Mouse (Mus musculus) heart, adult 9 months (tissue): ENCODE measurements around the gene Nol3.
"Not testable (repeated sequence)": the region's sequence is repeated elsewhere in the genome, so short reads cannot be mapped to it uniquely, and the experiment has no call there.

Source experiments
- DNase-seq, 2 experiments: peaks; one replicate each; pipeline ENCODE4 v3.0.0; 2022; ENCODE audit warnings: low spot score in 2 of 2

Nol3 gene

DNA sequence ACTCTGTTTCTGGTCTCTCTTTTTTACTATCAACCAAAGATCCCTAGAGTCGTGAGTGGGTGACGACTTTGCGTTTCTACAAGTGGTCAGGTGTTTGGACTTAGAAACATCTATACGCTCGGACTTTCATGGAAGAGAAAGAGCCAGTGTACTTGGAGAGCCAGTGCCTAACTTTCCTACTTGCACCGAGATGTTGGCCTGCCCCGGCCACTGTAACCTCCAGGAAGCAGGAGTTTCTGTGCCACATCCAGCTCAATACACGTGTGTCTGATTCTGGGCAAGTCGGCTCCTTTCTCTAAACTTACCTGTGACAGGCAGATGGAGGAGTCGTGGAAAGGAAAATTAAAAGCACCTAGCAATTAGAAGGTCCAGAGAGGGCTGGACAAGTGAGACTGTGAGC is at the start of gene Nol3:
Nol3 (plus strand) TSS at position 301 of the 400 bp plus-strand sequence.
- DNase-seq: no peak

GRCm38 (mm10) chr8:105231503-105232320 is 44.2 kb upstream of the Nol3 start:
- DNase-seq: no peak

GRCm38 (mm10) chr8:105232321-105232693 is 43.6 kb upstream of the Nol3 start:
- not testable (repeated sequence) for DNase-seq

DNA sequence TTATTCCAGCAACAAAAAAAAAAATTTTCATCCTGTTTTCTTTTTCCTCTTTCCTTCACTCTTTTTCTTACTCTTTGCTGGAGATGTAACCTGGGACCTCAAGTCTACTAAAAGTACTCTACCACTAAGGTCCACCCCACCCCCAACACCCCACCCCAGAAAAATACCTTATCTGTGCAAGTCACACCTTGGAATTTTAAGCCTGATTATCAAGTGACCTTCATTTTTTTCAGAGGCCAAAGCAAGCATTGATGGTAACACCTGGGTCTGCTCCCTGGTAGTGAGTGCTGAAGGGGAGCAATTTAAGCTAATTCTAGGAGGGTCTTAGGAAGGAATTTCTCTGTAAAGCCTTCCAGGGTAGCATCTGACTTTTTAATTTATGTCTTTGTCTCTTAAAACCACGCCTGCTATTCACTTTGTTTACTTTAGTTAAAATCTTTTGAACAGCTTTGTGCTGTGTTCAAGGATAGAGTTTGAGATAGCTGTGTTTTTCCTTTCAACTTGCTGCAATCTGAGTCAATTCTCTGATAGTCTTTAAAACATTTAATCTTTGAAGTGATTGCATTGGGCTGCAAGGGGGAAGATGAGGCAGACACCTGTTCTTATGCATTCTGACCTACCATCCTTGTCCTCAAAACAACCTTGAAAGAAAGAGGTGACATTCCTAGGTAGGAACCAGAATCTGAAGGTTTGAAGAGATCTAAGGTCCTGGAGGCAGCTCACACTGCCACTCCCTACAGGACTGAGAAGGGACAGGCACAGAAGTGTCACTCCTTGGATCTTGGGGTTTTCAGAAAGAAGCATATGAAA is 42.6 kb upstream of the Nol3 start:
- no peak for DNase-seq

DNA sequence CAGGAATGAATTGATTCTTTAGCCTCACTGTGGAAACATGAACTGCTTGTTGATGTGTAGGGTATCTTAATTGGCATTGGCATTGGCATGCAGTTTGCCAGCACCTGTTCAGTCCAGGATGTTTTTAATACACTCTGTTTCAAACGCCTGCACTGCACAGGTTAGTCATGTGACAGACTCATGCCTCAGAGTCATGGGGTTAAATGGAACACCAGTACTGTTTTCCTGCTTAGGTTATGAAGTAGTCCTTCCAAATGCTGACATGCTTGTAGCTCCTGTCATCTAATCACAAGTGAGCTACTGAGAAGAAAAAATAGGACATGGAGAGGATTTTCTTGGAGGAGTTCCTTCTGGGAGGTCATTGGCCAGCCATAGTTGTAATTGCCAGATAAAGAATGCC is 40.7 kb upstream of the Nol3 start:
- DNase-seq: no peak

GRCm38 (mm10) chr8:105237442-105238142 is 38.3 kb upstream of the Nol3 start:
- DNase-seq: no peak

- DNase-seq: no peak
Measured at GRCm38 (mm10) chr8:105241016-105241415, 34.9 kb upstream of the Nol3 start.

DNA sequence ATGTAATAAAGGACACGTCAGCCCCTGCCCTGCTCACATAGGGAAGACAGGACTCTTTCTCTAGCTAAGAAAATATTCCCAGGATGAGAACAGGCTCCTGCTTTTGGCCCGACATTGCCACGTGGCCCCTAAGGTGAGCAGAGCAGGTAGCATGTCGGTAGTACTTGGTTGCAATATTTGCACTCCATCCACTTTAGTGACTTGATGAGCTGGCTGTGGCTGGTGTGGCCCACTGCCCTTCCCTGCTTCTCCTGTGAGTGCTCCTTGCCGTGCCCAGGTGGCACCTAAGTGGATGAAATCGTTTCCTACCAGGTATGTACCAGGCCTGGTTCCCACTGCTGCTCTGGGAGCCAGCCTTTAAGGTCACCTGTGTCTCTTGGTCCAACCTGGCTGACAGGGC is 24.0 kb upstream of the Nol3 start:
- DNase-seq: no peak

DNA sequence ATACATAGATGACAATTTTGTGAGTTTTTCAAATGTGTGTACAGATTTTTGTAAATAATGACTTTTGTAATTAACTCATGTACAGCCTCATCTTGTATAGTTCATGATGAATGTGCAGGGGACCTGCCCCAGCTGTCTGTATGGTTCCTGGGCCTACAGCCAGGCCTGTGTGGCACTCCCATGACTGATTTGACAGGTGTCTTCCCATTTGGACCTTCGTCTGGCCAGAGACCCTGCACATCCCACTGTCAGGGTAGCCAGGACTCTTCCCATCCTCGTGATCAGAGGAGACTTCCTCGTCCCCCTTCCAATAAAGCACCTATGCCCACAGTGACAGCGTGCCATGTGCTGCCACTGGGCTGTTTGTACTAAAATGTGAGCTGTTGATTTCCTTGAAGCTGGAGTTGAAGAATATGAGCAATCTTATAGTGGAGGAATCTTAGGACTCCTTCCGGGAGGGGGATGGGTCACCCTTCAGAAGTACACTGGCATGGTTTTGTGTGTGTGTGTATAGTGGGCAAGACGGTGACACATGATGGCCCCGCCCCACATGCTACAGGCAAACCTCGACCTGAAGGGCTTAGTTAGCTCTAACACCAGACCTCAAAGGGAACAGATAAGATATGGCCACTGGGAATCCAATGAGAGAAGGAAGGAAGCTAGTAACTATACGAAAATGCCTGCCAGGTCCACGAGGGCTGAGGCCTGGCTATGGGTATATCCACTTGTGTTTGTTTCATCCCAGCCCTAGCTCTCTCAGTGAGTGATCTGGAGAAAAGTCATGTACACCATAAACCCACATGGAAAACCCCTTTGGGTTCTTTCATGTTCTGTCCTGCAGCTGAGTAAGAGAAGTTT is 23.0 kb upstream of the Nol3 start:
- DNase-seq: no peak

- no peak for DNase-seq
Measured at GRCm38 (mm10) chr8:105253766-105254151, 22.2 kb upstream of the Nol3 start.

DNA sequence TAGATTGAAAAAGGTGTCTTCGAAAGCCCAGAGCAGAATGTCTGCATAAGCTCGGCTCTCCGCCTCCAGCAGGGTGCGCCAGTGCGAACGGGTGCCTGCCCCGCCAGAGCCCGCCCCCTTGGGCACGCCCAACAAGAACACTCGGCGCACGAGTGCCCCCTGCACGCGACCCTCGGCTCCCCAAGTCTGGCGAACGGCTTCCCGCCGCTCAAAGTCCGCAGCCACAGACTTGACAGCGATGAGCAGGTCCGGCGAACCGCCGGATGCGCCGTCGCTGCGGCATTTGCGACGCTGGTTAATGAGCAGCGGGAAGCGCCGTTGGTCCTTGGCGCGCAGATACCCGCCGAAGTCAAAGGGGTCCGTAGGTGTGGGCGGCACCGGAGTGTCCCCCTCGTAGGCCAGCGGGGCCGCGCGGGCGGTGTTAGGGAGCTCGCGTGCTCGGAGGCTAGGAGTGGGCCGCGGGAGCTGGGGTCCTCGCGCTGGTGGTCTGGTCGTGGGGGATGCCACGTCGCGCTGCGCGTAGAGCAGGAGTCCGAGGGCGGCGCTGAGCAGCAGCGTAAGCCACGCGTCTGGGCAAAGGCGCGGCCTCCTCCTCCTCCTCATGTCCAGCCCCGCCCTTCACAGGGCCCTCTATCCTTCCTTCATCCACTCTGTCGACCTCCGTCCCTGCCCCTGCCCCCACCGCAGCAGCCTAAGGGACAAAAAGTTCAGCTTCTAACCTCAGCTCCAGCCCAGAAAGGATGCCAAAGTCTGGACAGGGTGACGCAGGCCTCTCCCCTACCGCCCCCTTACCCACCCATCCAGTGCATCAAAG is 21.6 kb upstream of the Nol3 start:
- peak; percentile 79 to 86 for DNase-seq

GRCm38 (mm10) chr8:105254966-105255350 is 21.0 kb upstream of the Nol3 start, which contains the start of gene B3gnt9:
TSS of gene B3gnt9 (minus strand) at chr8:105255153.
- peak; percentile 85 to 88 for DNase-seq

DNA sequence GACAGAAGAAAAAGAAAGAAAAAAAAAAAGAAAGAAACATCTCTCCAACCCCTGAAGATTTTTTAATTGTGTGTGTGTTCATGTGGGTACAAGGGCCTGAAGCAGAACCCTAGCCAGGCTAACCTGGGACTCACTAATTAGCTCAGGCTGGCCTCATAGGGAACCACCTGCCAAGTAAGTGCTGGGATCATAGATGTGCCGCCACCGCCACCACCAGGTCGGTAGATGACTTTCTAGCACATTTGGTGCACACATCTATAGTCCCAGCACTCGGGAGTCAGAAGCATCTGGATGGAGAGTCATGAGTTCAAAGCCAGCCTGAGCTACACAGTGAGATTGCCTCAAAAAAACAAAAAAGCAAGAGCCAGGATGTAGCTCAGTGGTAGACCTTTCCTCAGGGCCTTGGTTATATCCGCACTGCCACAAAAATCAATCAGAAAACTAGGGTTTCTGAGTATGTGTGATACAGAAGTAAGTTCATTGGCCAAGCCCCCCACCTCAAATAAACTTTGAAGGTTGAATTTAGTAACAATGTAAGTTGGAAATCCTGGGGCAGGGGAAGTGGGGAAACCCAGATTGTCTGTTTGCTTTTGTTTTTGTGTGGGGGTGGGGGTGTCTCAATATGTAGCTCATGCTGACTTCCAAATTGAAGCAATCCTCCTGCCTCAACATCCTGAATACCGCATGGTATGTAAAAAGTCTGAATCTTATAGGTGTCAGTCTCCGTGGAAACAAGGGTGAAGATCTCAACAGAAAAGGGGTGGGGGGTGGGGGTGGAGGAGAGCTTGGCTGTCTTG is 18.4 kb upstream of the Nol3 start:
- no peak for DNase-seq

- DNase-seq: no peak
Measured at GRCm38 (mm10) chr8:105258911-105259720, 16.8 kb upstream of the Nol3 start.

- peak in 1 of 2 experiments; percentile 54 for DNase-seq
Measured at GRCm38 (mm10) chr8:105259721-105260320, 16.1 kb upstream of the Nol3 start.

GRCm38 (mm10) chr8:105260371-105261099 is 15.4 kb upstream of the Nol3 start:
- DNase-seq: no peak

DNA sequence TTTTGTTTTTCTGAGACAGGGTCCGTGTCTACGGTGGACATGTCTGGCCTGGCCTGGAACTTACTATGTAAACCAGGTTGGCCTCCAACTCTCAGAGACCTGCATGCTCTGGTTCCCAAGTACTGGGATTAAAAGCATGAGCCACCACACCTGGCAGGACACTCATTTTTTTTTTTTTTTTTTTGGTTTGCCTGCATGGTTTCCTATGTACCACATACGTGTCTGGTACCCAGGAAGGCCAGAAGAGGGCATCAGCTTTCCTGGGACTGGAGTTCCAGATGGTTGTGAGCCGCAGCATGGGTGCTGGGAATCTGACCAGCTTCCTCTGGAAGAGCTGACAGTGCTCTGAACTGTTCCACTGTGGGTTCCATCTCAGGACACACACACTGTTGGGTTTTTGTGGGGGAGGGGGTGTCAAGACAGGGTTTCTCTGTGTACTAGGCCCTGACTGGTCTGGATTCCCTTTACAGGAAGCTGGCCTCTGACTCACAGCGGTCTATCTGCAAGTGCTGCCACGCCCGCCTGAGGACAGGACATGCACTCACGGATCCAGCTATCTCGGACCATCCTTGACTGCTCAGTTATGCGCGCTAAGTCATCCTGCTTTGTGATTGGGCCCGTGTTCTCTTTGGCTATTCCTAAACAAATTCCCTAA is 14.5 kb upstream of the Nol3 start:
- no peak for DNase-seq
